Mouse (Mus musculus) heart, adult 2 months (tissue): ENCODE data around the gene Vmn1r185. TPM values are rescaled to one million over a fixed set of nuclear protein-coding genes. Genes with fewer than 3 reads are reported as not detected.
"Not testable (repeated sequence)": the region's sequence is repeated elsewhere in the genome, so short reads cannot be mapped to it uniquely, and the experiment has no call there.

Source experiments
- DNase-seq, 2 experiments: peaks; one replicate each; pipeline ENCODE4 v3.0.0; 2021
- H3K27ac ChIP-seq: fragments of 200-600 bp; 2 replicates; pipeline ENCODE4 v1.8.1; 2022
- H3K27me3 ChIP-seq: fragments of 200-500 bp; 2 replicates; pipeline ENCODE4 v1.6.1; 2012; ENCODE audit warnings: mild to moderate bottlenecking, low read length, inconsistent platforms, mixed read lengths; ENCODE audit not compliant: control insufficient read depth, insufficient read depth
- H3K36me3 ChIP-seq: fragments of 200-500 bp; 2 replicates; pipeline ENCODE4 v1.6.1; 2012; ENCODE audit warnings: low read length, inconsistent platforms; ENCODE audit not compliant: control insufficient read depth, insufficient read depth
- H3K4me1 ChIP-seq: fragments of 200-500 bp; 2 replicates; pipeline ENCODE4 v1.6.1; 2011; ENCODE audit warnings: low read length; ENCODE audit not compliant: control insufficient read depth, insufficient read depth
- H3K4me3 ChIP-seq: fragments of 200-600 bp; 2 replicates; pipeline ENCODE4 v1.8.1; 2022
- H3K79me2 ChIP-seq: fragments of 200-500 bp; replicated peaks from 2 replicates; pipeline ENCODE4 v1.6.1; 2012; ENCODE audit warnings: mild to moderate bottlenecking, inconsistent platforms, low read length, moderate library complexity, mixed read lengths; ENCODE audit not compliant: control insufficient read depth, insufficient read depth
- H3K9ac ChIP-seq: fragments of 200-500 bp; 2 replicates; pipeline ENCODE4 v1.6.1; 2012; ENCODE audit warnings: low read depth, mild to moderate bottlenecking, control low read depth, inconsistent platforms, low read length, mixed read lengths
- CTCF ChIP-seq: fragments of 200-600 bp; IDR thresholded peaks from 2 replicates; pipeline ENCODE4 v1.8.1; 2022; ENCODE audit warnings: antibody characterized with exemption, mild to moderate bottlenecking, moderate library complexity
- EP300 ChIP-seq: fragments of 200-500 bp; IDR thresholded peaks from 2 replicates; pipeline ENCODE4 v1.6.1; 2011; ENCODE audit warnings: low read depth, low read length, control low read depth; ENCODE audit not compliant: insufficient read depth
- POLR2A ChIP-seq: fragments of 200-500 bp; IDR thresholded peaks from 2 replicates; pipeline ENCODE4 v1.6.1; 2011; ENCODE audit warnings: mild to moderate bottlenecking, low read depth, low read length, control low read depth; ENCODE audit not compliant: insufficient read depth
- WGBS: fragments of 180-500 bp; shearing (Covaris S2); methylation state at CpG from one replicate; pipeline ENCODE4 v1.1.7; 2018; 5-methylcytosine and 5-hydroxymethylcytosine counted together
- intact Hi-C: fragments of 180-260 bp; cut with DNase I; formaldehyde crosslinking; loops from one replicate; pipeline ENCODE4 v1.15.1; 2025
- long read RNA-seq: library from polyadenylated mRNA; stranded (forward); transcript quantifications from one replicate; pipeline ENCODE4 v2.0.0, GENCODE M21; 2021
- polyA plus RNA-seq: library from polyadenylated mRNA; depleted of rRNA; stranded (reverse); fragments of >200 nt; gene quantifications from 2 replicates; pipeline ENCODE4 v1.2.3, GENCODE M21; 2012; rRNA removed
- total RNA-seq, 2 experiments: library from RNA; stranded (reverse); gene quantifications; 2 replicates each; pipeline ENCODE4 v1.2.3; 2021

Gene Vmn1r185
- not detected for total RNA-seq
- not detected in 2 replicates for polyA plus RNA-seq
- long read RNA-seq = 0 reads

DNA sequence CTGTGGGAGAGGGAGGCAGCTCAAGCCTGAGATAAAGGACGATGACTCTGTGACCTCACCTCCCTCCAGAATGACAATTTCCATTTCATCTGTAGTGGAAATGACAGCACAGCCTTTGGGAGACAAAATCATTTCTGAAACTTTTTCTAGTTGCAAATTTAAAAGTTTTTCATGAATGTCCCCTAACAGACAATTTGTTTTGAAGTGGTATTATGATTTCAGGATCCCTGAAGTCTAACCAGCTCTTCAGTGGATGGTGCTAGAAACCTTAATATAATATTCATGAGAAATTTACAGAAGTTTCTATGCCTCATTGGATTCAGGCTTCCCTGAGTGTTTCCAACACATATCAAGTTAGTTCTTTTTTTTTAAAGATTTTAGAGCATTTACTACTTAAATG, at the start of gene Vmn1r185:
TSS of gene Vmn1r185 (minus strand) at position 101 of the 400 bp plus-strand sequence.
- DNase-seq, H3K4me3 ChIP-seq, intact Hi-C loops, H3K9ac ChIP-seq, H3K27ac ChIP-seq, H3K4me1 ChIP-seq, H3K36me3 ChIP-seq, H3K27me3 ChIP-seq, H3K79me2 ChIP-seq: not testable (repeated sequence)
- WGBS = 65% methylated on average over 1 of the region's 1 CpGs

DNA sequence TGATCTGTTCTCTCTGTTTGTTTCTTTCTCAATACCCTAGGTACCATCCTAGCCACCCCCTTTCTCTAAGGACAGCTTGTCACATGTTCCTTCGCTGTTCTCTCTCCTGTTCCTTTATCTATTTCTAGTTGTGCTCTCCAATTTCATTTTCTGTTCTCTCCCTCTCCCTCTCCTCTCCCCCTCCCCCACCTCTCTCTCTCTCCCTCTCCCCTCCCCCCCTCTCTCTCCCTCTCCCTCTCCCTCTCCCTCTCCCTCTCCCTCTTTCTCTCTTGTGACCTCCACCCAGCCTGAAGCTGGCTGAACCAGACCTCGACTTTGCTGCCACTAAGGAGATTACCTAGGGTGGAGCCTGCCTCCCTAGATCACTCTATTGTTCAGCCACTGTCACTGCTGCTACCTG, 49.2 kb upstream of the Vmn1r185 start:
- H3K27me3 ChIP-seq, intact Hi-C loops, H3K4me3 ChIP-seq, H3K9ac ChIP-seq, H3K27ac ChIP-seq, H3K79me2 ChIP-seq, DNase-seq, H3K4me1 ChIP-seq, H3K36me3 ChIP-seq: not testable (repeated sequence)
- WGBS = 30% methylated on average over 2 of the region's 2 CpGs

DNA sequence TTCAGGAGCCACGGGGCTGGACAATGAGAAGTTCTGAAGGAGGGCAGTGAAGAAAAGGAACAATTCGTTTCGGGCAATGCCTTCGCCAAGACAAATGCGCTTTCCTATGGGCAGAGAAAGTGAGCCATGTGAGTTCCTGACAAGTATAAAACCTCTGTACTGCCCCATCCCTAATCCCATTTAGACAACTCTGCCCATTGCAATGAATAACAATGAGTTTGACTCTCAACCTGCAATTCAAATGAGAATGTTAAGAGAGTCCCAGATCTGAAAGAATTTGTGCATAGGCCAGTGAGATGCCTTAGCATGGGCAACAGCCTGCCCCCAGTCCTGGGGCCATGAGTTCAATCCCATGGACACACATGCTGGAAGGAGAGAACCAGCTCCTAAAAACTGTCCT, 47.7 kb upstream of the Vmn1r185 start:
- H3K9ac ChIP-seq = no peak overlapping the region
- no peak for TF ChIP-seq EP300
- TF ChIP-seq CTCF = no peak
- TF ChIP-seq POLR2A = no peak
- H3K36me3 ChIP-seq = no peaks in the 10 kb centered on the region
- no peak overlapping the region for H3K4me3 ChIP-seq
- H3K27ac ChIP-seq = no peak overlapping the region
- no peaks in the 10 kb centered on the region for H3K27me3 ChIP-seq
- H3K4me1 ChIP-seq = no peaks in the 10 kb centered on the region
- no peak for DNase-seq
- no peaks in the 10 kb centered on the region for H3K79me2 ChIP-seq
- 81% methylated on average over 5 of the region's 5 CpGs for WGBS
- intact Hi-C loops = no loop called here

DNA sequence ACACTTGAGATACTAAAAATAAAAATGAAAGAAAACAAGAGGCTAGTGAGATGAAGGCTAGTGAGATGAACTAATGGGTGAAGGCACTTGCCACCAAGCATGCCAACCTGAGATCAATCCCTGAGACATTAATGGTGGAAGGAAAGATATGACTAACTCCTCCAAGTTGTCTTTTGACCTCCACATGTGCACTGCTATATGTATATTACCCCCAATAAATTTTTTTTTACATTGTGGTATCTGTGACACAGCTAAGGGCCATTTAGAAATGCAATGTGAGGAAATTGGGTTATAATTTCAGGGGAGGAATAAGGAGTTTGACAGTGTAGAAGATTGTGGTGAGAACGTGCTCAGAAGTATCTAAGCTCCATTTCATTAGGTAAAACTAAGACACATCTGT, 28.5 kb downstream of the Vmn1r185 start:
- intact Hi-C loops = no loop called here
- no peak overlapping the region for H3K9ac ChIP-seq
- no peak for DNase-seq
- H3K36me3 ChIP-seq = no peaks in the 10 kb centered on the region
- TF ChIP-seq CTCF = no peak
- no peak for TF ChIP-seq POLR2A
- TF ChIP-seq EP300 = no peak
- no peaks in the 10 kb centered on the region for H3K79me2 ChIP-seq
- H3K27ac ChIP-seq = no peak overlapping the region
- H3K27me3 ChIP-seq = no peaks in the 10 kb centered on the region
- no peaks in the 10 kb centered on the region for H3K4me1 ChIP-seq
- WGBS = 55% methylated on average over 1 of the region's 1 CpGs
- H3K4me3 ChIP-seq = no peak overlapping the region

DNA sequence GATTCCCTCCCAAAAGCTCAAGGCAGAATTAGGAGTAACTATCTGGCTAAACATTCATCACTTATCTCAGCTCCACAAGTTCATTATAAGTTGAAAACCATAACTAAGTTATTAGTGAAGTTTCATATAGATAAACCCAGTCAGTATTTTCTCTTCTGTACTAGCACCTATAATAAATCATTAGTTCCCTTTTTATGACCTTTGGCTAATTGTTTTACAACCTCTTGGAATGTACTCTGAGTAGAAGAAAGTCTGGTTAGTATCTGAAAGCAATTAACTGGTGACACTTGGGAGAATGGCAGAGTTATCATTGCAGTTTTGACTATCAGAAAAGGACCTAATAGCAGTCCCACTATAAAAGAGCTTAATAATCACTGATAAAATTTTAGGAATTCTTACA, 29.2 kb downstream of the Vmn1r185 start:
- intact Hi-C loops = no loop called here
- no peak overlapping the region for H3K9ac ChIP-seq
- H3K4me3 ChIP-seq = no peak overlapping the region

More for the DNA sequence above, 29.2 kb downstream of the Vmn1r185 start:
- Histone ChIP-seq H3K36me3 (no peaks in the 10 kb centered on the region), H3K79me2 (no peaks in the 10 kb centered on the region), H3K27me3 (no peaks in the 10 kb centered on the region), H3K27ac (no peak overlapping the region), H3K4me1 (no peaks in the 10 kb centered on the region)
- DNase-seq = no peak
- TF ChIP-seq EP300 (no peak), CTCF (no peak), POLR2A (no peak)

Other genes with a start within 250 kb of the Vmn1r185 start
- gene Nlrp9c, start 214.8 kb downstream of the Vmn1r185 start, total RNA-seq = not detected
- gene Nlrp9c, start 214.8 kb downstream of the Vmn1r185 start, polyA plus RNA-seq = not detected in 2 replicates
- gene Nlrp4a, start 183.4 kb downstream of the Vmn1r185 start, total RNA-seq = not detected
- not detected in 2 replicates for gene Nlrp4a, start 183.4 kb downstream of the Vmn1r185 start, polyA plus RNA-seq
- not detected for gene Nlrp9a, start 83.4 kb downstream of the Vmn1r185 start, total RNA-seq
- not detected in 2 replicates for gene Nlrp9a, start 83.4 kb downstream of the Vmn1r185 start, polyA plus RNA-seq
- gene Cyp2b23, start 68.0 kb upstream of the Vmn1r185 start, total RNA-seq = not detected
- not detected in 2 replicates for gene Cyp2b23, start 68.0 kb upstream of the Vmn1r185 start, polyA plus RNA-seq
- not detected for gene Cyp2b19, start 138.7 kb upstream of the Vmn1r185 start, total RNA-seq
- gene Cyp2b19, start 138.7 kb upstream of the Vmn1r185 start, polyA plus RNA-seq = not detected in 2 replicates
- gene Cyp2g1, start 190.4 kb upstream of the Vmn1r185 start, total RNA-seq = not detected
- gene Cyp2g1, start 190.4 kb upstream of the Vmn1r185 start, polyA plus RNA-seq = not detected in 2 replicates
- gene Cyp2a5, start 216.8 kb upstream of the Vmn1r185 start, total RNA-seq = not detected
- gene Cyp2a5, start 216.8 kb upstream of the Vmn1r185 start, polyA plus RNA-seq = 0.64 and 35.7 TPM in 2 replicates